Mouse (Mus musculus): ENCODE data around the gene Snapc2. TPM values are rescaled to one million over a fixed set of nuclear protein-coding genes. Genes with fewer than 3 reads are reported as not detected.

The Snapc2 gene
- polyA plus RNA-seq, 1 experiment from 2014 or later = 58.6 TPM

GRCm38 (mm10) chr8:4275275-4276110 lies 22.6 kb downstream of the Snapc2 start, which contains the start of gene Timm44:
TSS of gene Timm44 (minus strand) at chr8:4275913.
- Histone ChIP-seq H3K4me1 (ENCODE audit: control insufficient read depth, insufficient read depth, low read length) (no peaks in the 10 kb centered on the region), H3K4me2 (ENCODE audit: low read length) (peak within 1 kb of the TSS; percentile 60), H3K36me3 (ENCODE audit: control insufficient read depth, insufficient read depth, low read length) (peaks cover 32% of the 10 kb centered on the region), H3K4me3 (replicated peaks; ENCODE audit: low read depth, low read length) (peak within 1 kb of the TSS; percentile 70), H3K9me3 (ENCODE audit: control insufficient read depth, low read length) (no peaks in the 10 kb centered on the region), H3K9ac (replicated peaks; ENCODE audit: low read length) (peak within 1 kb of the TSS; percentile 71), H3K27ac (replicated peaks; ENCODE audit: low read depth, low read length) (peak within 1 kb of the TSS; percentile 66), H3K27me3 (ENCODE audit: control insufficient read depth, insufficient read depth, low read length) (no peaks in the 10 kb centered on the region)
- peak; percentile 98 for ATAC-seq (ENCODE audit: low FRiP score, low TSS enrichment)
- DNase-seq = peak; percentile 99
- WGBS = under 1% methylated on average over 39 of the region's 39 CpGs

DNA sequence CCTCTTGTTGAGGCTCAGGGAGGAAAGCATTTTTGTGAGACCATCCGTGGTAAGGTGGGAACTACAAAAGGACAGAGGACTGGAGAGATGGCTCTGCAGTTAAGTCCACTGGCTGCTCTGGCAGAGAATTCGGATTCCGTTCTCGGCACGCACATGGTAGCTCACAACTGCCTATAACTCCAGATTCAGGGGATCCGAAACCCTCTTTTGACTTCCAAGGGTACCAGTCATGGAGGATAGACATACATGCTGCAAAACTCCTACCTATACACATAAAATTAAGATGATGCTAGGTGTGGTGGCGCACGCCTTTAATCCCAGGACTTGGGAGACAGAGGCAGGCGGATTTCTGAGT lies 23.2 kb downstream of the Snapc2 start:
- no peak for ATAC-seq (ENCODE audit: low FRiP score, low TSS enrichment)
- H3K27me3 ChIP-seq (ENCODE audit: control insufficient read depth, insufficient read depth, low read length) = no peaks in the 10 kb centered on the region
- WGBS = 26% methylated on average over 9 of the region's 9 CpGs
- H3K4me3 ChIP-seq (replicated peaks; ENCODE audit: low read depth, low read length) = peak overlapping the region; percentile 70
- peak overlapping the region; percentile 60 for H3K4me2 ChIP-seq (ENCODE audit: low read length)
- peaks cover 26% of the 10 kb centered on the region for H3K36me3 ChIP-seq (ENCODE audit: control insufficient read depth, insufficient read depth, low read length)
- H3K4me1 ChIP-seq (ENCODE audit: control insufficient read depth, insufficient read depth, low read length) = no peaks in the 10 kb centered on the region
- no peaks in the 10 kb centered on the region for H3K9me3 ChIP-seq (ENCODE audit: control insufficient read depth, low read length)
- DNase-seq = no peak
- H3K27ac ChIP-seq (replicated peaks; ENCODE audit: low read depth, low read length) = peak overlapping the region; percentile 66
- peak overlapping the region; percentile 71 for H3K9ac ChIP-seq (replicated peaks; ENCODE audit: low read length)

- Histone ChIP-seq H3K9ac (replicated peaks; ENCODE audit: low read length) (no peak overlapping the region), H3K27me3 (ENCODE audit: control insufficient read depth, insufficient read depth, low read length) (no peaks in the 10 kb centered on the region), H3K27ac (replicated peaks; ENCODE audit: low read depth, low read length) (no peak overlapping the region), H3K4me3 (replicated peaks; ENCODE audit: low read depth, low read length) (no peak overlapping the region), H3K36me3 (ENCODE audit: control insufficient read depth, insufficient read depth, low read length) (peaks cover 90% of the 10 kb centered on the region), H3K4me2 (ENCODE audit: low read length) (no peak overlapping the region), H3K4me1 (ENCODE audit: control insufficient read depth, insufficient read depth, low read length) (no peaks in the 10 kb centered on the region), H3K9me3 (ENCODE audit: control insufficient read depth, low read length) (no peaks in the 10 kb centered on the region)
- WGBS = 90% methylated on average over 5 of the region's 5 CpGs
- no peak for DNase-seq
- no peak for ATAC-seq (ENCODE audit: low FRiP score, low TSS enrichment)
Observed at GRCm38 (mm10) chr8:4292738-4293137, 39.9 kb downstream of the Snapc2 start.

GRCm38 (mm10) chr8:4297822-4298221 lies 44.9 kb downstream of the Snapc2 start:
- Histone ChIP-seq H3K27ac (replicated peaks; ENCODE audit: low read depth, low read length) (no peak overlapping the region), H3K4me2 (ENCODE audit: low read length) (no peak overlapping the region), H3K36me3 (ENCODE audit: control insufficient read depth, insufficient read depth, low read length) (peaks cover 96% of the 10 kb centered on the region), H3K9me3 (ENCODE audit: control insufficient read depth, low read length) (no peaks in the 10 kb centered on the region), H3K27me3 (ENCODE audit: control insufficient read depth, insufficient read depth, low read length) (no peaks in the 10 kb centered on the region), H3K9ac (replicated peaks; ENCODE audit: low read length) (no peak overlapping the region), H3K4me3 (replicated peaks; ENCODE audit: low read depth, low read length) (no peak overlapping the region), H3K4me1 (ENCODE audit: control insufficient read depth, insufficient read depth, low read length) (no peaks in the 10 kb centered on the region)
- 97% methylated on average over 4 of the region's 4 CpGs for WGBS
- ATAC-seq (ENCODE audit: low FRiP score, low TSS enrichment) (no peak), DNase-seq (no peak)

DNA sequence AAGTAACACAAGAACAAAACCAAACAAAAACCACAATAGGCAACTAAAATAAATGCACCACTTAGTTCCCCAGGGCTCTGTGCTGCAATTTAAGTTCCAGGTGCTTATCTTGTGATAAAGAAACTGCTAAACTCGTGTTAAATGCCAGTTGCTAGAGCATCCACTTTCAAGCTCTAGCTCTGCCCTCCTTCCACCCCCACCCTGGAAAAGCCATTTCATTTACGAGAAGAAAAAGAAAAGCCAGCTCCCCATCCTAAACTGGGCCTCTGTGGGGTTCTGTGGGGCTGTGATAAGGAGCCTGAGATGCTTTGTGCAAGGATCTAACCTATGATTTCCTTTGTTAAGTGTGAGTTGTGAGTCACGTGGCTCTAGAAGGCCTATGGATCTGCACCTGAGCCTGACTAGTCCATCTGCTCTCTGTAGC lies 51.3 kb downstream of the Snapc2 start:
- no peaks in the 10 kb centered on the region for H3K4me1 ChIP-seq (ENCODE audit: control insufficient read depth, insufficient read depth, low read length)
- no peaks in the 10 kb centered on the region for H3K27me3 ChIP-seq (ENCODE audit: control insufficient read depth, insufficient read depth, low read length)
- WGBS = 85% methylated on average over 3 of the region's 3 CpGs
- no peak overlapping the region for H3K9ac ChIP-seq (replicated peaks; ENCODE audit: low read length)
- peaks cover 95% of the 10 kb centered on the region for H3K36me3 ChIP-seq (ENCODE audit: control insufficient read depth, insufficient read depth, low read length)
- DNase-seq (no peak), ATAC-seq (ENCODE audit: low FRiP score, low TSS enrichment) (no peak)
- H3K9me3 ChIP-seq (ENCODE audit: control insufficient read depth, low read length) = no peaks in the 10 kb centered on the region
- H3K4me3 ChIP-seq (replicated peaks; ENCODE audit: low read depth, low read length) = no peak overlapping the region
- no peak overlapping the region for H3K27ac ChIP-seq (replicated peaks; ENCODE audit: low read depth, low read length)
- no peak overlapping the region for H3K4me2 ChIP-seq (ENCODE audit: low read length)

Other genes starting within 250 kb of the Snapc2 start
- not detected in 2 replicates for gene Cd209f, start 147.2 kb upstream of the Snapc2 start, polyA plus RNA-seq (2014; fragmentation: Nextera tagmentation; extraction: Ambion mirVana)
- gene Cd209g, start 119.0 kb upstream of the Snapc2 start, polyA plus RNA-seq (2014; fragmentation: Nextera tagmentation; extraction: Ambion mirVana) = not detected in 2 replicates
- gene Evi5l, start 86.5 kb upstream of the Snapc2 start, polyA plus RNA-seq (2014; fragmentation: Nextera tagmentation; extraction: Ambion mirVana) = 93.6 and 98.0 TPM in 2 replicates
- 51.8 and 67.1 TPM in 2 replicates for gene Prr36, start 35.6 kb upstream of the Snapc2 start, polyA plus RNA-seq (2014; fragmentation: Nextera tagmentation; extraction: Ambion mirVana)
- gene Lrrc8e, start 26.3 kb upstream of the Snapc2 start, polyA plus RNA-seq (2014; fragmentation: Nextera tagmentation; extraction: Ambion mirVana) = 0.07 TPM in 1 of 2 replicates, not detected in the other
- gene Map2k7, start 14.3 kb upstream of the Snapc2 start, polyA plus RNA-seq (2014; fragmentation: Nextera tagmentation; extraction: Ambion mirVana) = 21.9 and 30.1 TPM in 2 replicates
- gene Gm49320, start 14.2 kb upstream of the Snapc2 start, polyA plus RNA-seq (2014; fragmentation: Nextera tagmentation; extraction: Ambion mirVana) = 0.70 and 0.80 TPM in 2 replicates
- 4.6 and 5.0 TPM in 2 replicates for gene Tgfbr3l, start 4.9 kb upstream of the Snapc2 start, polyA plus RNA-seq (2014; fragmentation: Nextera tagmentation; extraction: Ambion mirVana)
- 210 and 240 TPM in 2 replicates for gene Ctxn1, start 6.2 kb downstream of the Snapc2 start, polyA plus RNA-seq (2014; fragmentation: Nextera tagmentation; extraction: Ambion mirVana)
- 45.1 and 47.2 TPM in 2 replicates for gene Timm44, start 22.8 kb downstream of the Snapc2 start, polyA plus RNA-seq (2014; fragmentation: Nextera tagmentation; extraction: Ambion mirVana)
- gene Ccl25, start 72.1 kb downstream of the Snapc2 start, polyA plus RNA-seq (2014; fragmentation: Nextera tagmentation; extraction: Ambion mirVana) = 17.0 and 18.4 TPM in 2 replicates
- 89.3 and 157 TPM in 2 replicates for gene Elavl1, start 72.3 kb downstream of the Snapc2 start, polyA plus RNA-seq (2014; fragmentation: Nextera tagmentation; extraction: Ambion mirVana)
- 37.7 and 41.1 TPM in 2 replicates for gene Cers4, start 239.9 kb downstream of the Snapc2 start, polyA plus RNA-seq (2014; fragmentation: Nextera tagmentation; extraction: Ambion mirVana)